Mouse (Mus musculus) cortical plate, adult 2 months (tissue): ENCODE data around the gene Pan3.

Experiments used
- CTCF ChIP-seq: fragments of 200-500 bp; IDR thresholded peaks from 2 replicates; pipeline ENCODE4 v1.5.1; 2011; ENCODE audit warnings: mild to moderate bottlenecking, control low read depth, low read length; ENCODE audit not compliant: insufficient read depth; ENCODE audit errors: extremely low read depth
- POLR2A ChIP-seq: fragments of 200-500 bp; IDR thresholded peaks from 2 replicates; pipeline ENCODE4 v1.6.1; 2011; ENCODE audit warnings: mild to moderate bottlenecking, low read length, control low read depth; ENCODE audit not compliant: insufficient read depth; ENCODE audit errors: extremely low read depth

DNA sequence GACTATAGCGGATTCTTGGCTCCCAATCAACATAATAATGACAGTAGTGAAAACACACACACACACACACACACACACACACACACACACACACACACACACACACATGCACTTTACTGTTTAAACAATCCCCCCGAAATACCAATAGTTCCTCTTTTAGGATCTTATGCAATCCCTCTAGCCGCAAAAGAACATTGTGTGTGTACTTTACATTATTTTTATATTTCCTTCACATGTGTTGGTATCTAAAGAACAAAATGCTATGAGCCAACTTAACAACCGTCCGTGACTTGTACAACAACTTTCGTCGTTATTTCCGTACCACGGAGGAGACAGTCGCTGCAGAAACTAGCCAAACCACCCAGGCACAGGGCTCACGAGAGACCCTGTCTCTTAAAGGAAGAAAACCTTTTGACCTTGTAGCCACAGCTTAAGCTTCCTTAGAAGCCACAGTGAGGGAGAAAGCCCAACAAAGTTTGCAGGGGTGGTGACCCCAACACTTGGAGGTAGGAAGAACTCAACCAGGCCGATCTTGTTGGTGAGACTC lies 37.2 kb upstream of the Pan3 start:
- TF ChIP-seq CTCF (no peak), POLR2A (no peak)
